Mouse (Mus musculus): Measurements from ENCODE around the gene Mpdz. TPM values are rescaled to one million over a fixed set of nuclear protein-coding genes. Genes with fewer than 3 reads are reported as not detected.

Gene Mpdz
- polyA plus RNA-seq, 1 experiment from 2014 or later = 15.5 TPM

DNA sequence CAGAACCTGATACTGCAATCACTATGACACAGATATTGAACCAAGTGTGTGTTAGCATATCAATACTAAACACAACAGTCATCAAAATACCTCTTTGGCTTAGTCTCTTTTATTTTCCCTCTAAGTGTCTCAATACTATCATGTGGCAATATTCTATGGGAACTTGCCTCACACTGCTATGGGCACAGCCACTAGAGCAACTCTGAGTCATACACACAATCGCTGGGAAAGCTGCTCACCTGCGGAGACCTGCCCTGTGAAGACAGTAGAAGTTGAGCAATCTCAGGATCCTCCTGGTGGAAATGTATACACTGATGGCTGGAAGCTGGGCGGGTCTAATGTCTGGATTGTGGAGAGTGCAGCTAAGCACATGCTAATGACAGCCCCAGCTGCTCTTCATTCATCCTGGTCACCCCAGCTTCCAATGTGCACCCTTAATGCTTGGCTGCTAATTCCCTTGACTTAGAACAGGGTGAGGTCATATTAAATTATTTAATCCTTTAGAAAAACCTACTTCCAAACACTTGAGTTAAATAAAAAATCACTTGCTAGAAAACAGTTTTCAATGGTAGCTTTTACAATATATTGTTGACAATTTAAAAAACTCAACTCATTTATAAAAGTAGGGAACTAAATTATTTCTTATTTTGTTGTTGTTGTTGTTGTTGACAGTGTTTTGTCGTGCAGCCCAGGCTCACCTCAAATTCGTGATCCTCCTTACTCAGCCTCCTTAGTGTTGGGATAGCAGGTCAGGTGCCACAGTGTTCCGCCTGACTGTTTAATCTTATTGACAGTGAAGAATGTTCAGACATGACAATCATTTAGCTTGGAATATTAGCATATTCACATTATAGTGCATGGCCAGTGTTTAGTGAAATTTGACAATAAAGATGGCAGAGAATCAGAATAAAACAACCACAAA lies 189.5 kb downstream of the Mpdz start:
- H3K27me3 ChIP-seq (replicated peaks) = no peaks in the 10 kb centered on the region
- no peak overlapping the region for H3K4me2 ChIP-seq
- H3K27ac ChIP-seq = no peak overlapping the region
- H3K36me3 ChIP-seq (replicated peaks) = no peaks in the 10 kb centered on the region
- no peaks in the 10 kb centered on the region for H3K9me3 ChIP-seq
- H3K4me3 ChIP-seq = no peak overlapping the region
- H3K4me1 ChIP-seq = no peaks in the 10 kb centered on the region
- ATAC-seq (replicated peaks) = peak; percentile 63; the same call in 1 of the 2 replicates
- no peak overlapping the region for H3K9ac ChIP-seq
- WGBS = 63% methylated on average over 6 of the region's 6 CpGs

- Histone ChIP-seq H3K36me3 (replicated peaks) (no peaks in the 10 kb centered on the region), H3K27ac (no peak overlapping the region), H3K9me3 (no peaks in the 10 kb centered on the region), H3K9ac (no peak overlapping the region), H3K27me3 (replicated peaks) (no peaks in the 10 kb centered on the region), H3K4me3 (no peak overlapping the region), H3K4me2 (no peak overlapping the region), H3K4me1 (no peaks in the 10 kb centered on the region)
- peak; percentile 74 for ATAC-seq (replicated peaks)
- WGBS = 94% methylated on average over 1 of the region's 1 CpGs
Observed at GRCm38 (mm10) chr4:81252334-81252733, 190.3 kb downstream of the Mpdz start.

DNA sequence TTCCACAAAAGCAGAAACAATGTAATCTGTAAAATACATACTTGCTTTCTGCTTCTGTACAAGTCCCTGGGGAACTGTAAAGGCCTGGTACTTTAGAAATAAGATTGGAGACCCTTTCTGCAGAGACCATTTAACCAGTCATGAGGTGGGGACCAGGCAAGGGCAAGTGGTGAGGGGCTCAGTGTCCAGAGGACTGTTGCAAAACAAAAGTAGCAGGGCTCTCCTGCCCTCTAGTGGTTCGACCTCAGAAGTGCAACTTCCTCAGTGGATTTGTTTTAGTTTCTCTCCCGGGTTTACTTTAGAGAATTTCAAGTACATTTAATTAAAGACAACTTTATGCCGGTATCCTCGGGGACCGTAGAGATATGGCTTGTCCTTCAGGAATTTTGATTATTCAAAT lies 190.7 kb downstream of the Mpdz start:
- H3K4me1 ChIP-seq = no peaks in the 10 kb centered on the region
- H3K9ac ChIP-seq = no peak overlapping the region
- no peak overlapping the region for H3K4me2 ChIP-seq
- no peak overlapping the region for H3K4me3 ChIP-seq
- no peak overlapping the region for H3K27ac ChIP-seq
- H3K9me3 ChIP-seq = no peaks in the 10 kb centered on the region
- no peaks in the 10 kb centered on the region for H3K27me3 ChIP-seq (replicated peaks)
- ATAC-seq (replicated peaks) = peak; percentile 82
- H3K36me3 ChIP-seq (replicated peaks) = no peaks in the 10 kb centered on the region
- WGBS = 10% methylated on average over 5 of the region's 5 CpGs

DNA sequence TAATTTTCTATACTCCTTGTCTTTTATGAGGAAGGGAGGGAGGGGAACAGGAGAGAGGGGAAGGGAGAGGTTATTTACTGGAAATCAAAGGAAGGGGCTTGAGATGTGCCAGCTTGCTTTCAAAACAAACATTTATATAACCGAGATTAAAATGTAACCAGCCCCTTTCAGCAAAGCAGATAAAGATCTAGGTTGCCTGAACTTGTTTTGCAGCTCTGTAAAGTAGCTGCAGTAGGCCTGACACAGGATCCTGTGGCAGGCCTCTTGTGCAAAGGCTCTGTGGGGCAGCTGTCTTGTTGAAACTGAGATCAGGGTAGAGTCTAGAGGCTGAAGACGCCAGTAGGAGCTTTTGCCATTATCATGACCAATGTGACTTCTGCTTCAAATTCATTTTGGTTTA lies 193.4 kb downstream of the Mpdz start:
- H3K4me1 ChIP-seq = no peaks in the 10 kb centered on the region
- H3K27me3 ChIP-seq (replicated peaks) = no peaks in the 10 kb centered on the region
- no peak overlapping the region for H3K27ac ChIP-seq
- H3K36me3 ChIP-seq (replicated peaks) = no peaks in the 10 kb centered on the region
- H3K9me3 ChIP-seq = no peaks in the 10 kb centered on the region
- H3K4me2 ChIP-seq = no peak overlapping the region
- 90% methylated on average over 2 of the region's 2 CpGs for WGBS
- ATAC-seq (replicated peaks) = no peak
- H3K9ac ChIP-seq = no peak overlapping the region
- no peak overlapping the region for H3K4me3 ChIP-seq

DNA sequence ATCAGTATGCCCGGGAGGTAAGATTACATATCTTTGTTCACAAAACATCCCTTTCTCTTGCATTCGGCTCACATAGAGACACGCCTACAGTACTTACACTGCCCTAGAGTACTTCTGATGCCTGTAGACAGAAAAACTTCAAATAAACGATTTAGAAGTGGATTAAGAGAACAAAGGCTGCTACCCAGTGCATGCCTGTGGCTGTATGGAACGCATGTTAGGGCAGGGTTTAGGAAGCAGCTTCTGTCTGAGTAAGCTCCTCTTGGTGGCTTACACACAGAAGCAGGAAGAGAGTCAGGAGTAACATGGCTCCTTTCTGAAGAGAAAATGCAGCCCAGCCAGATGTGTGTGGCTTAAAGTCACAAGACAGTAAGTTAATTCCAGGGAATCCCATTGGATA lies 206.4 kb downstream of the Mpdz start:
- 57% methylated on average over 5 of the region's 5 CpGs for WGBS
- no peaks in the 10 kb centered on the region for H3K36me3 ChIP-seq (replicated peaks)
- no peaks in the 10 kb centered on the region for H3K27me3 ChIP-seq (replicated peaks)
- no peaks in the 10 kb centered on the region for H3K4me1 ChIP-seq
- H3K27ac ChIP-seq = no peak overlapping the region
- no peak overlapping the region for H3K4me2 ChIP-seq
- ATAC-seq (replicated peaks) = no peak
- no peaks in the 10 kb centered on the region for H3K9me3 ChIP-seq
- H3K4me3 ChIP-seq = no peak overlapping the region
- H3K9ac ChIP-seq = no peak overlapping the region

Data from midbrain, embryonic 15.5 days (tissue).